Mouse (Mus musculus) spleen, adult 2 months (tissue): ENCODE data around the gene Sytl3.

Source experiments
- CTCF ChIP-seq: fragments of 200-500 bp; IDR thresholded peaks from 2 replicates; pipeline ENCODE4 v1.5.1; 2011; ENCODE audit warnings: mild to moderate bottlenecking, inconsistent platforms; ENCODE audit not compliant: insufficient read depth, insufficient read length, insufficient replicate concordance; ENCODE audit errors: extremely low read depth
- POLR2A ChIP-seq: fragments of 200-500 bp; IDR thresholded peaks from 2 replicates; pipeline ENCODE4 v1.6.1; 2011; ENCODE audit warnings: low read depth, low read length, inconsistent platforms

DNA sequence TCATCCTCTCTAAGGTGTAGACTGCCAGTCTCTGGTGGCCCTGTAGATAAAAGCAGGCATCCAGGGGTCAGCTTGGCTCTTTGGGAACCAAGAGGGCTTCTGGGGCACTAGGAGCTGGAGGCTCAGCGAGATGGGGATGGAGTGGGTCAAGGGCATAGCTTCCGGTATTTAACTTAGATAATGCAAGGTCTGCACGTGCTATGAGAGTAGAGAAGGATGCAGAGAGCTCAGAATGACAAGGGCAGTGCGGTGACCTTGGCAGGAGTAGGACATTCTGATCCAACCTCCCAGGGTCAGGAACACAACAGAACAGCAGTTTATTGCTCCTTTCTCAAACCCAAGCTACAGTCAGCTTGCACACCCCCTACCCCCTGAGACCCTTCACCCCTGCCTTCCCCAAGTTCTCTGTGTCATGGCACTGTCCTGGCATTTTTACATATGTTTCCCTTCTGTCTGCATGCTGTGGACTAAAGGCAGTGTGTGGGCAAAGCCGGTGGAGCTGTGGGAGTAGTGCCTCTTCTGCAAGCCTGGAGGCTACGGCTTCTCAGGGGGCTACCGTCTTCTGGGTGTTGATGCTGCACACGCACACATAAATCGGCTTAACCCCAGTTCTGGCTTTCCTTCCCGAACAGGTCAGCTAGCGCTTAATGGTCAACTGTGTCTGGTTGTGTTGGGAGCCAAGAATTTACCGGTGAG, 76.0 kb downstream of the Sytl3 start:
- TF ChIP-seq POLR2A (no peak), CTCF (no peak)
